Mouse (Mus musculus): ENCODE measurements around the gene Pabpn1l. TPM values are rescaled to one million over a fixed set of nuclear protein-coding genes. Genes with fewer than 3 reads are reported as not detected.

The Pabpn1l gene
- polyA plus RNA-seq, 1 experiment from 2014 or later = not detected

DNA sequence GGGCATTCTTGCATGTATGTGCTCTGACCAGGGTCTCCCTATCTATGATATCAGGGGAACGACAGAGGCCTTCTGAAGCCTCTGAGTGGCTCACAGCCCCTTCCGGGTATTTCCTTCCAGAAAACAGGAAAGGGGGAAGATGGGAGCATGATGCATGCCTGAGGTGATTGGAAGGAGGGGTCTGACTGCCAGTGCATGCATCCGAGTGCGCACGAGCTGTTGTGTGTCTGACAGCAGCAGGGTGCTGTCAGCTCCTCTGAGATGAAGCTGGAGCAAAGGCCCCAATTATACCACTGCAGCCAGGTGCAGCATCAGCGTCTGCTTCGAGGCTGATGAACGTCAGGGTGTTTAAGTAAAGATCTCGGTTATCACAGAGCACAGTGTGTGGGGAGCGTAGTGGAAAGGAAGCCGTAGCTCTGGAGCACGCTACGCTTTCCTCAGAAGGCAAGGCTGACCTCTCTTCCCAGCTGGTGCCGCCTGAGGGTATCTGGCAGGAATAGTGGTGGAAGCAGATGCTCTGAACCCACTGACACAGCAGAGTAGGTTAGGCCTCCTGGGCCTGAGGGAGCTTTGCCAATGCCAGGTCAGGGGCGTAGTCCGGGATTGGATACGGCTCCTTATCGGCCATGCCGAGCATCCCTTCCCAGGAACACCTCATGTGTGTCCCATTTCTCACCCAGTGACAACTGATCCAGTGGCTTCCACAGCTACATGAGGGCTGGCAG lies 28.6 kb downstream of the Pabpn1l start:
- Histone ChIP-seq H3K4me1 (replicated peaks) (peaks cover 5% of the 10 kb centered on the region; the same call in 1 of the 2 replicates), H3K4me2 (no peak overlapping the region), H3K27me3 (no peaks in the 10 kb centered on the region), H3K9ac (replicated peaks) (0 out of 2 replicates have a peak overlapping the region, but pooled peaks have one; percentile 12), H3K27ac (no peak overlapping the region), H3K36me3 (peaks cover 15% of the 10 kb centered on the region; the same call in 1 of the 2 replicates), H3K4me3 (replicated peaks) (no peak overlapping the region), H3K9me3 (no peaks in the 10 kb centered on the region)
- no peak for ATAC-seq (ENCODE audit: insufficient number of reproducible peaks, insufficient read depth, low FRiP score, low TSS enrichment, low read depth)
- WGBS = 77% methylated on average over 19 of the region's 19 CpGs

DNA sequence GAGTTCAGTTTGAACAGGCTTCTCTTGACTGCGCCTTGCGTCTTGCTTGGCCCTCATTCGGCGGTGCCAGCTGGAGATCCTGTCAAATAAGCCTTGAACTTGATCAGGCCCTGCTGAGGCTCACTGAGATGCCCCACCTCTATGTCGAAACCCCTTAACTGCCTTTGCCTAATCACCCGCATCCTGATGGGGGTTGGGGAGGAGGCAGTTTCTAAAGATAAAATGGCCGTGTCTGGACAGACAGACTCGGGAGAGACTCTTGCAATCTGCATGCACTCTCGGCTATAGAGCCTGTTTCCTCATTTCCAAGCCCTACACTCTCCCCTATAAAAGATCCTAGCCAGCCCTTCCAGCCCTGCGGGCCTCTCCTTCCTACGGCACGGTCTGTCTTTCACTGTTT lies 29.3 kb downstream of the Pabpn1l start:
- H3K9ac ChIP-seq (replicated peaks) = 0 out of 2 replicates have a peak overlapping the region, but pooled peaks have one; percentile 12
- H3K36me3 ChIP-seq = peaks cover 11% of the 10 kb centered on the region; the same call in 1 of the 2 replicates
- no peaks in the 10 kb centered on the region for H3K9me3 ChIP-seq
- no peak overlapping the region for H3K4me2 ChIP-seq
- no peak overlapping the region for H3K27ac ChIP-seq
- no peak for ATAC-seq (ENCODE audit: insufficient number of reproducible peaks, insufficient read depth, low FRiP score, low TSS enrichment, low read depth)
- no peaks in the 10 kb centered on the region for H3K27me3 ChIP-seq
- no peak overlapping the region for H3K4me3 ChIP-seq (replicated peaks)
- WGBS = 48% methylated on average over 12 of the region's 12 CpGs
- peaks cover 5% of the 10 kb centered on the region; the same call in 1 of the 2 replicates for H3K4me1 ChIP-seq (replicated peaks)

DNA sequence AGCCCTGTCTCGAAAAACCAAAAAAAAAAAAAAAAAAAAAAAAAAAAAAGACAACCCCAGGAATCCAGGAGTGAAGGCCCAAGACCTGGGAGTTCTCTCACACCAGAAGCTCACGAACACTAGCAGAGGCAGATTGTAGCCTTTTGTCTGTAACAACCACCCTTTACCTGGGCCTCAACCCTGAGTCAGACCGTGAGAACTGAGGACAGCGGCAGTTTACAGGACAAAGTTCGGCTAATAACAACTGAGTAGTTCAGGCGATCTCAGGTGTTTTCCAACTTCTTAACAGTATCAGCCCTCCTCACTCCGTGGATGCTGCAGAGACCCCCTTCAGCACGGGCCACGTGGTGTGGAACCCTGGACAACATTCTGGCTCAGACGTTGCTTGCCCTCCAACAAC lies 35.8 kb downstream of the Pabpn1l start:
- Histone ChIP-seq H3K9me3 (no peaks in the 10 kb centered on the region), H3K4me1 (replicated peaks) (peaks cover 15% of the 10 kb centered on the region), H3K36me3 (no peaks in the 10 kb centered on the region), H3K9ac (replicated peaks) (no peak overlapping the region), H3K4me3 (replicated peaks) (no peak overlapping the region), H3K4me2 (no peak overlapping the region), H3K27ac (0 out of 2 replicates have a peak overlapping the region, but pooled peaks have one; percentile 17), H3K27me3 (no peaks in the 10 kb centered on the region)
- no peak for ATAC-seq (ENCODE audit: insufficient number of reproducible peaks, insufficient read depth, low FRiP score, low TSS enrichment, low read depth)
- 79% methylated on average over 10 of the region's 10 CpGs for WGBS

- ATAC-seq (ENCODE audit: insufficient number of reproducible peaks, insufficient read depth, low FRiP score, low TSS enrichment, low read depth) = no peak
- no peak overlapping the region for H3K9ac ChIP-seq (replicated peaks)
- WGBS = 31% methylated on average over 7 of the region's 7 CpGs
- peaks cover 17% of the 10 kb centered on the region for H3K4me1 ChIP-seq (replicated peaks)
- no peaks in the 10 kb centered on the region for H3K36me3 ChIP-seq
- H3K9me3 ChIP-seq = no peaks in the 10 kb centered on the region
- peak overlapping the region; percentile 50; the same call in 1 of the 2 replicates for H3K27ac ChIP-seq
- no peak overlapping the region for H3K4me2 ChIP-seq
- no peak overlapping the region for H3K4me3 ChIP-seq (replicated peaks)
- no peaks in the 10 kb centered on the region for H3K27me3 ChIP-seq
These were observed 36.4 kb downstream of the Pabpn1l start for GRCm38 (mm10) chr8:122586171-122586570.

GRCm38 (mm10) chr8:122585411-122585891 lies 37.1 kb downstream of the Pabpn1l start:
- Histone ChIP-seq H3K4me2 (no peak overlapping the region), H3K36me3 (no peaks in the 10 kb centered on the region), H3K4me1 (replicated peaks) (peaks cover 24% of the 10 kb centered on the region), H3K9me3 (no peaks in the 10 kb centered on the region), H3K27ac (peak overlapping the region; percentile 50; the same call in 1 of the 2 replicates), H3K9ac (replicated peaks) (no peak overlapping the region), H3K27me3 (no peaks in the 10 kb centered on the region), H3K4me3 (replicated peaks) (no peak overlapping the region)
- no peak for ATAC-seq (ENCODE audit: insufficient number of reproducible peaks, insufficient read depth, low FRiP score, low TSS enrichment, low read depth)
- 61% methylated on average over 14 of the region's 14 CpGs for WGBS

- no peak overlapping the region for H3K27ac ChIP-seq
- no peak overlapping the region for H3K4me3 ChIP-seq (replicated peaks)
- no peaks in the 10 kb centered on the region for H3K27me3 ChIP-seq
- no peaks in the 10 kb centered on the region for H3K9me3 ChIP-seq
- H3K4me2 ChIP-seq = no peak overlapping the region
- 85% methylated on average over 9 of the region's 9 CpGs for WGBS
- no peaks in the 10 kb centered on the region for H3K36me3 ChIP-seq
- ATAC-seq (ENCODE audit: insufficient number of reproducible peaks, insufficient read depth, low FRiP score, low TSS enrichment, low read depth) = no peak
- H3K4me1 ChIP-seq (replicated peaks) = peaks cover 29% of the 10 kb centered on the region
- no peak overlapping the region for H3K9ac ChIP-seq (replicated peaks)
These were observed 37.6 kb downstream of the Pabpn1l start for GRCm38 (mm10) chr8:122584981-122585380.

- H3K9me3 ChIP-seq = no peaks in the 10 kb centered on the region
These were observed 41.6 kb downstream of the Pabpn1l start for GRCm38 (mm10) chr8:122580926-122581325.

DNA sequence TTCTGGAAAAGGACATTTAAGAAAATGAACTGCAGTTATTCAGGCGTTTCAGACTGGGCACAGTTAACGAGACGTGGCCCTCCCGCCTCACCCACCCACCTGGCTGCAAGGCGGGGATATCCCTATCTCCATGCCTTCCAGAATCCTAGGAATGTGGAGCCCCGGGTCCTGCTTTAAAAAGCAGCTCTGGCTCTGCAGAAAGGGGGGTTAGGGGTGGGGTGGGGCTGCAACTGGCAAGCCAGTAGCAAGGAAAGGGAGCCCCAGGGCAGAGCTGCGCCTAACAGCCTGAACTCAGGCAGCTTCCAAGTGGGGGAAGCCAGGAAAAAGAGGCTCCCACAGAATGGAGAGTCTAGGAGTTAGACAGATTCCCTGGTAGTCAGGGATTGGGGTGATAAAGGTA lies 43.3 kb downstream of the Pabpn1l start:
- H3K9ac ChIP-seq (replicated peaks) = no peak overlapping the region
- H3K9me3 ChIP-seq = no peaks in the 10 kb centered on the region
- H3K4me3 ChIP-seq (replicated peaks) = no peak overlapping the region
- WGBS = 10% methylated on average over 7 of the region's 7 CpGs
- no peak for ATAC-seq (ENCODE audit: insufficient number of reproducible peaks, insufficient read depth, low FRiP score, low TSS enrichment, low read depth)
- H3K4me2 ChIP-seq = peak overlapping the region; percentile 11; the same call in 1 of the 2 replicates
- H3K27ac ChIP-seq = peak overlapping the region; percentile 77
- no peaks in the 10 kb centered on the region for H3K27me3 ChIP-seq
- H3K4me1 ChIP-seq (replicated peaks) = peaks cover 60% of the 10 kb centered on the region
- H3K36me3 ChIP-seq = peaks cover 11% of the 10 kb centered on the region

More at GRCm38 (mm10) chr8:122580926-122581325, 41.6 kb downstream of the Pabpn1l start:
- H3K27me3 ChIP-seq = no peaks in the 10 kb centered on the region
- 34% methylated on average over 13 of the region's 15 CpGs for WGBS
- H3K4me3 ChIP-seq (replicated peaks) = no peak overlapping the region
- no peak overlapping the region for H3K27ac ChIP-seq
- H3K4me2 ChIP-seq = no peak overlapping the region
- H3K9ac ChIP-seq (replicated peaks) = no peak overlapping the region
- H3K36me3 ChIP-seq = no peaks in the 10 kb centered on the region
- peaks cover 50% of the 10 kb centered on the region for H3K4me1 ChIP-seq (replicated peaks)
- no peak for ATAC-seq (ENCODE audit: insufficient number of reproducible peaks, insufficient read depth, low FRiP score, low TSS enrichment, low read depth)

DNA sequence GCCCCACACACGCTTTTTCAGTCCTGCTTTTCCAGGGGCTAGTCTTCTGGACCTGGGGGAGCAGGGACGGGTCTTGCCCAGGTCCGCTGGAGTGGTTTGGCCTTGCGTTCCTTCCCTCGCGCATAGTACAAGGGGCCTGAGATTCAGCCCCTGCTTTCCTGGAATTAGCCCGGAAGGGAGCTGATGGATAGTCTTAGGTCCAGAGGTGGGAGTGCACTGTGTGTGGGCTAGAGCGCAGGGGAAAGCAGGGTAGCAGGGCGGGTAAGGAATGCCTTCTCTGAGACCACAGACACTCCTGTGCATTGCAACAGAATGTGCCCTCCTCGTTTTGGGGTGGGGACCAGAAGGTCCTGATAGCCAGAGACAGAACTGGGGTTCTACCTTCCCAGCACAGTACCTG lies 45.4 kb downstream of the Pabpn1l start:
- no peak for ATAC-seq (ENCODE audit: insufficient number of reproducible peaks, insufficient read depth, low FRiP score, low TSS enrichment, low read depth)
- H3K4me1 ChIP-seq (replicated peaks) = peaks cover 63% of the 10 kb centered on the region
- peak overlapping the region; percentile 87 for H3K4me2 ChIP-seq
- no peaks in the 10 kb centered on the region for H3K27me3 ChIP-seq
- 35% methylated on average over 10 of the region's 10 CpGs for WGBS
- H3K9me3 ChIP-seq = no peaks in the 10 kb centered on the region
- peaks cover 31% of the 10 kb centered on the region for H3K36me3 ChIP-seq
- peak overlapping the region; percentile 52 for H3K9ac ChIP-seq (replicated peaks)
- peak overlapping the region; percentile 83 for H3K27ac ChIP-seq
- peak overlapping the region; percentile 70 for H3K4me3 ChIP-seq (replicated peaks)

GRCm38 (mm10) chr8:122576648-122577022 lies 45.9 kb downstream of the Pabpn1l start, which contains the start of gene Aprt:
Aprt (minus strand) TSS chr8:122576909.
- ATAC-seq (ENCODE audit: insufficient number of reproducible peaks, insufficient read depth, low FRiP score, low TSS enrichment, low read depth) = peak; percentile 81
- under 1% methylated on average over 38 of the region's 39 CpGs for WGBS
- Histone ChIP-seq H3K36me3 (peaks cover 36% of the 10 kb centered on the region), H3K4me1 (replicated peaks) (peaks cover 63% of the 10 kb centered on the region), H3K9ac (replicated peaks) (peak within 1 kb of the TSS; percentile 88), H3K4me2 (peak within 1 kb of the TSS; percentile 87), H3K4me3 (replicated peaks) (peak within 1 kb of the TSS; percentile 70), H3K9me3 (no peaks in the 10 kb centered on the region), H3K27me3 (no peaks in the 10 kb centered on the region), H3K27ac (peak within 1 kb of the TSS; percentile 83)

DNA sequence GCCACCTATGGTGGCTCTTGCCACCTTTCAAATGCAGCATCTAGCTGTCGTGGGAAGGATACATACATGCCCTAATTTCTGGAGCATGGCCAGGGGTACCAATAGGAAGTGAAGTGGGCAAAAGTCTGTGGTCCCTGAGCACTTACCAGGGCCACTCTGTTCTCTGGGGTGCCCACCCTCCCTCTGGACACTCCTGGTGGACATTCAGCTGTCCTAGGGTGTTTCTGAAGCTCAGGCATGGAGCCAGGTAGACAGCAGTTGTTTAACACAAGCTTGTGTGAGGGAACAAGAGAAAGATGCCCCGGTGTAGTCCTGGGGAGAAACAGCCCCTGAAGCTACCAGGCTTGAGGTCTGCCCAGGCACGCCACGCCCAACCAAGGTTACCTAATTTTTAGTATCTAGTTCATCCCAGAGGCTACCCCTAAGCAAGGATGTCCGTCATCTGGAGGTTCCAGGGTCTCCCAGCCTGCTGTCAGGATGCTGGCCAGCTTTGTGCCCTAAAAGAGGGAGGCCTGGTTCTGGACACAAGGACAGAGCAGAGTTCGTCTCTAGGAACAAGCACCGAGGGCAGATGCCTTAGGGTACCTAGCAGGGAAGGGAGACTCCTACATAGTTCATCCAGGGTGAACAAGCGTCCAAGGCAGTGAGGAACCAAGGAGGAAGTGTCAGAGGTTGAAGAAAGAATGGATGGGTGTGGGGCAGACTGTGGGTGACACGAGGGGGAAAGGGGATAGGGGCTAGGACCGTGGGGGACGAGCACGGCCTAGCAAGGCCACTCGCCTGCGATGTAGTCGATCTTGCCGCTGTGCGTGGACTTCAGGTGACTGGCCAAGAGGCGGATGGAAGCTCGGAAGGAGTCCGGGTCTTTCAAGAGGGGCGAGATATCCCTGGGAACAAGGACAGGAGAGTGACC lies 46.5 kb downstream of the Pabpn1l start:
- no peaks in the 10 kb centered on the region for H3K9me3 ChIP-seq
- peak; percentile 1; the same call in 1 of the 2 replicates for ATAC-seq (ENCODE audit: insufficient number of reproducible peaks, insufficient read depth, low FRiP score, low TSS enrichment, low read depth)
- H3K36me3 ChIP-seq = peaks cover 42% of the 10 kb centered on the region
- H3K4me2 ChIP-seq = peak overlapping the region; percentile 87
- H3K27me3 ChIP-seq = no peaks in the 10 kb centered on the region
- H3K27ac ChIP-seq = peak overlapping the region; percentile 80
- WGBS = 20% methylated on average over 21 of the region's 21 CpGs
- H3K9ac ChIP-seq (replicated peaks) = peak overlapping the region; percentile 88
- peaks cover 59% of the 10 kb centered on the region for H3K4me1 ChIP-seq (replicated peaks)
- peak overlapping the region; percentile 70 for H3K4me3 ChIP-seq (replicated peaks)

Data from limb, embryonic 12.5 days (tissue).